Mouse (Mus musculus) c-Kit-positive CD71-negative TER-119-negative erythroid progenitor cells, embryonic 14.5 days (primary cell): Measurements from ENCODE around the gene Ednrb.
"Not testable (repeated sequence)": the region's sequence is repeated elsewhere in the genome, so short reads cannot be mapped to it uniquely, and the experiment has no call there.

Experiments
- DNase-seq: peaks from one replicate; pipeline ENCODE4 v3.0.0-alpha.2; 2013; ENCODE audit warnings: low read depth

Gene Ednrb

DNA sequence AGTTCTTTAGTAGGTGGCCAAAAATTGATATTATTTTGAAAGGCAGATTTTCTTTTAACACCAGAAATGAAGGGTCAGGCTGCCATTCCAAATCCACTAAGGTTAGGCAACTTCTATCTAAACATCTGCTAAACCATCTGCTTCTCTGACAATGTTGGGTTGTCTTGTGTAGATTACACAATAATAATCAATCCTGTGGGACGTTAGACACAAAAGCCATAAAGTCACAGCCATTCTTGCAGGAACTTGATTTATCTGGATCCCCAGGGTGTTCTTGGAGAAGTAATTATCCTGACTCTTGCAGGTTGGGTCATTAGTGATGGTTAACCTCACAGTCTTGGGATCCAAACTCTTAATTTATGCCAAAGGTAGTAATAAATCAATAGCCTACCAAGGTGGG lies 21.6 kb downstream of the Ednrb start:
- no peak for DNase-seq

DNA sequence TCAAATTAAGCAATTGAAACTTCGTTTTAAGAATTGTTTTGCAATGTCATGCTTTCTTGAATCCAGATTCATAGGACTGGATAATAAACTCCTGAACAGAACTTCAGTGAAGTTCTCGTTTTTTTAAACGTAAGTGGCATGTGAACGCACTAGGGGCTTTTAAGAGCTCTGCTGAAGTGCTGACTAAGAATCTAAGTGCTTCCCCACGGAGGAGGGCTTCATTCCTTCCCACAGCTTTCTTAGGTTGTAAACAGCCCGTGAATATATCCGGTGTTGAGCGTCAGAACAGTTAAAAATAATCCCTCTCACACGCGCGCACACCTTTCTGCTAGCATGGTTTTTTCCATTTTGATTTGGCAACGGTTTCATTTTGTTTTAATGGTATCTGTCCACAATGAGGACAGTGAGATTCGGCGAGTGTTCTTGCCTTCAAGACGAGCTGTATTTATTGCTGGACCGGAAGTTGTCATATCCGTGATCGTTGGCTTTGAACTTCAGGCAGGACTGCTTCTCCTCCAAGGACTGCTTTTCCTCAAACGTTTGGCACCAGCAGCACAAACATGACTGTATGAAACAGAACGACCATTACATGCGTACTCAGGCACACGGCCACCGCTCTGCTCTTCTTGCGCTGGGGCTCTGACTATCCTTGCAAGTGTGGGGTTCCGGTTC lies 27.4 kb downstream of the Ednrb start:
- no peak for DNase-seq

DNA sequence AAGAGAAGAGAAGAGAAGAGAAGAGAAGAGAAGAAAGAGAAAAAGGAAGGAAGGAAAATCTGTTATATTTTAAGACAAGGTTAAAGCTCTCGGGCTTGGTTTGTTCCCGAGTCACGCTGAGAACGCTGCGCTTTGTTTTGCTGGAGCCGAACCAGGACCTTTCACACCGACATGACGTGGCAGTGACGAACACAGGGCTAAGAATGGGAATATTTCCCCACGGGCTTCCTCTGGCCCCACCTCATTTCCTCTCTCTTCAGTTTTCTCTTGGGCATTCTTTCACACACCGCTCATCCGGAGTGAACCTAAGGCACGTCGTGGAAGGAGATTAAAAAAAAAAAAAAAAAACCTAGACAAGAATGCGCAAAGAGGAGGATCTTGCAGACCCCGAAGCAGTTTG lies 28.7 kb downstream of the Ednrb start:
- DNase-seq = no peak

DNA sequence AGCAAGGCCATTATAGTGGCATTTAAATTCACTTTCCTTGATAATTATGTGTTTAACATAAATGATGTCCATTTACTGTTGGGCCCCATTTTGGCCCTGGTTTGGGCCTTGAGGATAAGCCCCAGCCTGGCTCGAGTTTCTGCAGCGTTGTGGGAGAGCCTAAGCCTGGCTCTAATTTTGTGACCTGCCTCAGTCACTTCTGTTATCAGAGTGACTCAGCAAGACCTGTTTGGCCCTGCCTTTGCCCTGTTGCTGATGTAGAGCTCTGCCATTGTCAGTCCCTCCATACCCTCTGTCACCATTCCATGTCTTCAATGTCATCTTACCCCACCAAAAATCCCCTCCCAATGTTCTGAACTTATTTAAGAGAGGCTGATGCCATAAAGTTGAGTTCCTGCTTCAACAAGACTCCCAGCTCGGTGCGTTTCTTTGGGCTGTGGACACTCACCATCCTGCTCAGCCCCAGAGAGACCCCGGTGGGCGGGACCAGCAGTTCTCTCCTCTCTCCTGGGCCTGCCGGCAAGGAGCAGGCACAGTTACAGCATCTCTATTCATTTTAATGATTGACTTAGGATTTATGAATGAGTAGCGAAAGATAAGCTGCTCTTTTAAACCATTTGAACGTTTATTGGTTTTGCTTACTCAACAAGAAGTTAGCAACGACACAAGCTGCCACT lies 30.0 kb downstream of the Ednrb start:
- DNase-seq = no peak

DNA sequence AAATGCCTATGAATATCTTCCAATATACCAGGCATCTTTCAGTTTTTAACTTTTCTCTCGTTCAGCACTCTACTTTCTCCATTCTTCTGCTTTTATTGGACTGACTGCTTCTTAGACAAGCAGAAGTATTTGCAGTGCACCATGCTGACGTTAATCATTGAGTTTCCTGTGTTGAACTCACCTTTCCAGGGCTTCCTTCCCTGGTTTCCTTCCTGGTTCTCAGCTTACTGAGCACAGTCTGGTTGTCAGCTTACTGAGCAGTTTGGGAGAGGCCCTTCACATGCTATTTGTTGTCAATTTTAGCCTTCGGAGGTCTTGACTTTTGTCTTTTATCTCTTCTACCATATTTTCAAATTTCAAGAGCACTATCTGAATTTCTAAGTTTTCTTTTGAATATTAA lies 31.0 kb downstream of the Ednrb start:
- DNase-seq = no peak

DNA sequence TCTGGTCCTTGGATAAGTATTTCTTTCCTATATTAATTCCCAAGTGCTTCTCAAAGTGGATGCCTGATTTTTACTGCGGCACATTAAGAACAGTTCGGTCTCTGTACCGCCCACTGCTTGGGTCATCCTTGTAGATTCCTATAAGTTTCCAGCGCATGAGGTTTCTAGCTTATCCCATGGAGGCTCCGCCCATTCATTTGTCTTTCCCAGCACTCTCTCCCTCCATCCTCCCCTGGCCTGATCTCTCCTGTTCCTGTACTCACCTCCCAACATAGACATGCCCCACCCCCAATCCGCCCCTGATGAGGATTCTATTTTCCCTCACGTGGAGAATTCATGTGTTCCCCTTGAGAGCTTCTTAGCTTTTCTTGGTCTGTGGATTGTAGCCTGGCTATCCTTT lies 32.9 kb downstream of the Ednrb start:
- no peak for DNase-seq

DNA sequence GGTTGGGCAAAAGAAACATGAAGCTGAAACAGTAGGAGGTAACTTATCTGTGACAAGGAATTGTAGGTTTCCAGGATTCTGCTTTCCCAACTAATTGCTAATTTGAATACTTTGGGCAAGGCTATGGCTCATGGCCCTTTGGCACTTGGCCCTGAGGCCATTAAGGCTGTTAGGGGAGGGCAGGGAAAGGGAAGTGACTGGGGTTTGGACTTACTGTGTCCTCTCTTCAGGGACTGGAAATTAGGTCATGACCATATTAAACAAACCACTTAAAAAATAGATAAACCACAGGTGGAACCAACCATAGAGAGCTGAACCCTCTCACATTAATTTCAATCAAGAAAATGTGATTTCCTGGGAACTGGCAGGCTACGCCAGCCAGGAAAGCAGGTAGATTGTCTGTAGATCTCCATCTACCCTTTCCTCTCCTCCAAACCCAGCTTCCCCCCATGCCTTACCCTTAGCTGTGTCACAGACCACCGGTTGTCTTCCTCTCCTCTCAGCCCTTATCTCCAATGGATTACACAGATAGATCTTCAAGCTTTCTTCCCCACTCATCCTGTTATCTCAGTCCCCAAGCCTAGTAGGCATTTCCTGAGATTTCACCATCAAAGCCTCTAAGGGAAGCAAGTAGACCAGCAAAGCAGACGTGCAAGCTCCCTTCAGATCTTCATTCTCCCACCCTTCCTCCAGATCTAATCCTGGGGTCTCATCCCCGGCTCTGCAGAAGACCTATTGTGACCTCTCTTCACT lies 40.1 kb downstream of the Ednrb start:
- no peak for DNase-seq

DNA sequence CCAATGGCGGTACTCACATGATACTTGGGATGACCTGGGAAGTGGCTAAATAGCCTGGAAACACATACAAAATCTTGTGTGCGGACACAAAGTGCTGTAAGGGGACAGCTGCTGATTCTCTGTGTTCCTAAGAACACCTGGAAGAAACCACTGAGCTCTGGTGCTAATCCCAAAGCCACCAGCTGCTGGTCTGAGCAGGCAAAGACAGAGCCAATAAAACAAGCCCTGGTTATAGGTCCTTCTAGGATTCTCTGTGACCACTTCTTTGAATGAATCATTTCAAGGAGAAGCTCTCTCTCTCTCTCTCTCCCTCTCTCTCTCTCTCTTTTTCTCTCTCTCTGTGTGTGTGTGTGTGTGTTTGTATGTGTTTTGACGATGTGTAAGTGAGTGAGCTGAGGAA lies 47.1 kb downstream of the Ednrb start:
- no peak for DNase-seq

DNA sequence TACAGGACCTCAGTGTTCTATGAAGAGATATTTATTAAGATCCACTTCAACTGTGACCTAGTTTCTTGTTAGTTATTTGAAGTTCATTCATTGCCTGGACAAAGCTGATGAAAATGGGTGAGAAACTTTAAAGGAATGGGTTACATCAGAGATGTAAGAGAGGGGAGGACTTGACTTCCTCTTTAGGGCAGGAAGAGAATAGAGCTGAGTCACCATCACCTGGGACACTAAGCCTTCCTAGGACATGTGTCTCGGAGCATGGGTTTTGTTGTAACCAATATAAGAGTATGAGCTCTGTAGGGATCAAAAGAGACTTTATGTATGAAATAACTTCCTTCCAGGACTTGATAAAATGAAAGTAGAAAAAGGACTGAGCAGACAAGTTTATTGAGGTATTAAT lies 48.6 kb downstream of the Ednrb start:
- DNase-seq = no peak

DNA sequence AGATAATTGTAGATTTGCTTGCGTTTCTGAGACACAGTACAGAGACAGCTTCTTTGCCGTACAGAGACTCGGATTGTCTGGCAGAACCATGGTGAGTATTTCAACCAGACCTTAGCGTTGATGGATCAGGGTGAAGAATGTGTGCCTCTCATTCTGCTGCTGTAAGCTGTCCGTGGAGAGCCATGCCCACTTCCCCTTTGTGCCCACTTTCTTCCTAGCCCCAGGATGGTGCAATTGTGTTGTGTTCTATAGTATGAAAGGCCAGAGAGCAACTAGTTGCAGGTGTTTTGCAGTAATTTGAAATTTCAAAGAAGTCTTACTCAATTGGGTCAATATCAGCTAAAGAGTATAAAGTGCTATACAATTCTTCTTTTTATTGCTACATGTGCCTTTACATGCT lies 50.8 kb downstream of the Ednrb start:
- DNase-seq = no peak

DNA sequence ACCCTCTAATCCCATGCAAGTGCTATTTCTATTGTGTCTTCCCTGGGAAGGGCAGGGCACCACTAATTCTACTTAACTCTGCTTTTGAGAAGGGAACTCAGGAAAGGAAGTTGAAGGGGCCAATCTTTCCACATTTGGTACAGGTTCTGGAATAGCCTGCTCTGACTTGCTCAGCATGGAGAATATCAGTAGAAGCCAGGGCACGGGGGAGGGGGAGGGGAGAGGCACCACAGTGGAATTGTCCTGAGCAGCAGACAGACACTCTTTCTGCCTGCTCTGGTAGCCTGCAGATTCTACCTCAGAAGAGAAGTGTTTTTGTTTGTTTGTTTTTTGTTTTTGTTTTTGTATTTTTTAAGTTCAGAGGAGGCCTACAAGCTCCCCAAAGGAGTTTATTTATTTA lies 51.5 kb downstream of the Ednrb start:
- no peak for DNase-seq

DNA sequence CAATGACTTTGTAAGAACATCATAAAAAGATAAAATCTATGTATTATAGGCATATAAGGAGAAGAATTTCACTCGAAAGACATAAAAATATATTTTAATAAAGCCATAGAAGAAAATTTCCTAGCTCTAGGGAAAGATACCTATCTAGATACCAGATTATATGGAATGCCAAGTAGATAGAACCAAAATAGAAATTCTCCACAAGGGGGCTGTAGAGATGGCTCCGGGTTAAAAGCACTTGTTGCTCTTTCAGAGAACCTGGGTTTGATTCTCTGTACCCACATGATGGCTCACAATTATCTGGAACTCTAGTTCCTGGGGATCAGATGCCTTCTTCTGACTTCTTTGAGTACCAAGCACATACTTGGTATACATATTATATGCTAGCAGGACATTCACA lies 56.7 kb downstream of the Ednrb start:
- no peak for DNase-seq

DNA sequence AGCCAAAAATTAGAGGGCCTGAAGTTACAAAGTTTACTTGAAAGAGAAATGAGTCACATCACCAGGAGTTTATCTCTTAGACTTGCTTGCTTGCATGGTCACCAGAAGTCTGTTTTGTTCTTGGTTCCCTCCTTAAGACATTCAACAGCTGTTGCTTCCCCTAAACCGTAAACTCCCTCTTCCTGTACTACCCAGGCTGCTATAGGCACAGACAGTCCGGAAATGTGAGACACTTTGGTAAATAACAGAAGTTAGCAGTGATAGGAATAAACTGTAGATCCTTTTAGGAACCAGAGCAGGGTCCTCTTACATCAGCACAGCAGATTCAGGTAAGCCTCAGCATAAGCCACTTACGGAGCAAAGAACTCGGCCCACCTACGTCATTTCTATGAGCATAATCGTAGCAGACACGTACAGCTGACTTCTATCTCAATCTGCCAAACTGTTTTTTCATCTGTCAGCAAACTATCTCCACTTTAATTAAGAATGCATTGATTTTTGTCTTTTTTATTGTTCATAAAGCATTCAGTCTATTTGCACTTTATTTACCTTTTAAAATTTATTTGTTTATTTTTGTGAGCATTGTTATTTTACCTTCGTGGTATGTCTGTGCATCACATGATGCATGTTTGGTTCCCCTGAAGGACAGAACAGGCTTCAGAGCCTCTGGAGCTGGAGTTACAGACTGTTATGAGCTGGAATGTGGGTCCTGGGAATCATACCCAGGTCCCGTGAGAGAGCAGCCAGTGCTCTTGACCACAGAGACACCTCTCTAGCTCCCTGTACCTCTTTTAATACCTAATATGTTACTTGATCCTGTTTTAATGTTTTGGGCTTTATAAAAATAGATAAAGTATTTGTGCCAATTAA lies 58.9 kb downstream of the Ednrb start:
- DNase-seq = peak; percentile 33

DNA sequence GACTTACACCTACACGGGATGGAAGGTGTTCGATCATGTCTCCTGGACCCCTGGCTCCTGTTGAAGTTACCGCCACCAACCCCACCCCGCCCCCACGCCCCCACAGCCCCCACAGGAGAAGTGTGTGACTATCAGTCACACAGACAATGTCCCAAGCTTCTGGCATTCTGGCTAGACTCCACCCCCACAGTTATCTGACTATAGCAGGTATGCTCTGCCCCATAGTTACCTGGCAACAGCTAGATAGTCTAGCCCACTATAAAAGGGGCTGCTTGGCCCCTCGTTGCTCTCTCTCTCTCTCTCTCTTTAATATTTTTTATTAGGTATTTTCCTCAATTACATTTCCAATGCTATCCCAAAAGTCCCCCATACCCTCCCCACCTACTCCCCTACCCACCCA lies 63.9 kb downstream of the Ednrb start:
- DNase-seq = not testable (repeated sequence)

DNA sequence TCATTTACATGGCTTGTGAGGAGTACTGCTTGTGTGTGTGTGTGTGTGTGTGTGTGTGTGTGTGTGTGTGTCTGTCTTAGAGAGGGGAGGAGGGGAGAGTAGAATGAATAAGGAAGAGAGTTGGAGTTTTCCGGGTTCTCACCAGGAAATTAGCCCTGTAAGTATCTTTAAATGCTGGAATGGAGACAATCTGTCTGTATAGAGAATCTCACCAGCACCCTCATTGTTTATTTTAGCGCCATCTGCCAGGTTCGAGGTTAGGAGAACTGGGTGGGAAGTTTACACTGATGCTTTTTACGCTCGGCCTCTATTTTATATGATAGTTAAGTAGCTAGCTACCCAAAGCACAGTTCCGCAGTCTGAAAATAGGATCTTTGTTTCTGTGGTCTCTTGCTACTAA lies 64.9 kb downstream of the Ednrb start:
- no peak for DNase-seq

DNA sequence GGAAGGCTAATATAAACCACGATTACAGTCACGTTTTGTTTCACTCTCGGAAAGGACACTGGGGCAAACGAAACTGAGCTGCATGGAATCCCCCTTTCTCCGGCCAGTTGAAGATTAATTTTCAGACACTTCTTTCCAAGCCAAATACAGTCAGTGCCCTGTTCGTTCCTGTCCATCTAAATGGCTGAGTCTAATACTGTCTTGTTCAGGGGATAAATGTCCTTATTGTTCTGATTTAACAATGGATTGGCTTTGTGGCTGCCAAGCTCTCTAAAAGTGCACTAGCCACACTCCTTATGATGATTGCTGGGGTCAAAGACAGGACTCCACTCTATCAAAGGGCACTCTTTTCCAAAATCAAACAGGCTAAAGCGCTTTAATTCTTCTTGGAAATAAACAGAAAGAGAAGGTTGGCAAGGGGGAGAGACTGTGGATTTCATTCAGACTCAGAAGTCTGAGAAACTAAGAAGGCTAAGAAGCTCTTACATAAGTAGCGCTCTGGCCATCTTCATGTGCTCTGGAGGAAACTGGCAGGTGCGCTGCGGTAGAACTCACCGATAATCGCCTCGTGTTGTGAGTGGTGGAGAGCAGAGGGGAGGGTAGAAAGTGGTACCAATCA lies 65.6 kb downstream of the Ednrb start:
- no peak for DNase-seq

DNA sequence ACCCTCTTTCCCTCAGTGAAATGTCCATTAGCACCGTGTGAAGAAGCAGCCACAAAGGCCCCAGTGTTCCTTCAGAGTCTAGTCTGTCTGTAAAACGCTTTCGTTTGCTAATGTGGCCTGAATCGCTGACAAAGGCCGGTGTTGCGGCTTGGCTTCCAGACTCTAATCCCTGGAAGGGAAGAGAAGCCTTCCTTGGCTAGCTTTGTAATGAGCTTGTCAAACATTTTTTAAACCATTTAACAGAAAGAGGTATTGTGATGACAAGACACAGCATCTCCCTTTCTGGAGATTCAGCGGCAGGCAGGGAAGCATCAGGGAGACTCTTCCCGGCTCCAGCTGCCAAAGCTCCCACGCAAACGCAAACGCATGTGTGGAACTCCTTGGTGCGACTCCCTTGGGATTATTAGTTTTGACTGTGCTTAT lies 66.2 kb downstream of the Ednrb start:
- no peak for DNase-seq

DNA sequence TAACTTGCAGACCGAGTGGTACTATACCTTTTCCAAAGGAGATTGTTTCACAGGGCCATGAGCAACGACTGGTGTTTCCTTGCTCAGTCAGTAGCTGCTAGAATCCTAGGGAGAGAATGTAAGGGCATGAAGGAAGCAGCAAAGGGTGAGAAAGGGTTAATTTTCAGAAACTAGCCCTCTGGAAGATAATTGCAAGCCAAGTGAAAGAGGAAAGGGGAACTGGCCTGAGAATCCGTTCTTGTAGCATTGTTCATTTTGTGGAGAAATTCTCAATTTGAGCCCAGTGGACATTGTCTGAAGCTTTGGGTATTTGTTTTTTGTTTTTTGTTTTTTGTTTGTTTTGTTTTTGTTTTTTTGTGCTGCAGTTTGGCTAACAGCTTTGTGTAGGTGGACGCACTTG lies 66.8 kb downstream of the Ednrb start:
- no peak for DNase-seq

DNA sequence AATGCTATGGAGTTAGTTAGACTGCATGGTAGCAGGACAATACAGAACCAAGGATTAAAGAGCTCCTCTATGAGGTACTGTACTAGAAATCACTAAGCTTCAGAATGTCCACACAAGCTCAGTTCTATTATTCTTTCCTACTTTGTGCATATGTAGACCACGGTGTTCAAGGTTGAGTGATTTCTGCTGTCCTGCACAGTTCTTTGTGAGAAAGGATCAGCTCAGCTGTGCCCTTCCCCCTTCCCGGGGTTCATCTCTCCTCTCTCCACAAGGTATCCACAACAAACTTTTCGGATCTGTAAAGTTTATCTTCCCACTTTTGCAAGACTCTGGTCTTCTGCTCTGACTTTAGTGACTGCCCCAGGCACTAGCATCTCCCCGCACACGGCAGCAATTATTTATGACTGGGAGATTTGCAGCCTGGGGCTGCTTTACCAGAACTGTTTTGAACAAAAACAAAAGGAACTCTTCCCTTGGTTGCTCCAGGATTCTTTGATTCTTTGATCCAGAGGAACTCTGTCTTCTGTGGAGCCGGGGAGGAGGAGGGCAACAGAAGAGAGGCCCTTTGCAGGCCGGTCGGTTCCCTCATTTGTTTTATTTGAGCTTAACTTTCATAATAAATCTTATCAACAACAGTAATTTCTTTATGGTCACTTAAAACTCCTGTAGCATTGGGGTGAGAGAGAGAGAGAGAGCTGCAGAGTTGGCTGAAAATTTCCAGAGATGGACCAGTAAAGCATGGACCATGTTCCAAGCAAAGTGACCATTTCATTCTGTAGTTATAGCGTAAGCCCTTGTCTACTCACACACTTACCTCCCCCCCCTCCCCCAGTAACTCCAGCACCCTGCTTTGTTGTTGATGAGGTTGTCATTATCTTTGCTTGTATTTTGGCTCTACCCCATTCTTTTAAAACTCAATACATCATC lies 74.6 kb downstream of the Ednrb start:
- no peak for DNase-seq

DNA sequence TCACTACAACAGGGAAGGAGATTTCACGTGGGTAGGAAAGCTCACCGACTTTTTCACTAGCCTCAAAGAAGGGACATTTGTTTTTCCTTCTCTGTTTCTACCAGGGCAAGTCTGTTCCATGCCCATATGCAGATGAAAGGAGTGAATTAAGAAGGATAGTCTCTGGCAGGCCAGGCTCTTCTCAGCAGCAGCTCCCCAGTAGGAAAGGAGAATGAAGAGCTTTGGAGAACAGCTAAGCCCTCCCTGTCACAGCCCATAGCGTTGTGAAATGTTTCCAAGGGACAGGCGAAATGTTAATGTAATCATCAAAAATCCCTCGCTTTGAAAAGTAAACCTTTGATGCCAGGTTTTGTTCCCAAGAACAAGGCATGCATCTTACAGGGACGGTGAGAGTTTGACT lies 76.7 kb downstream of the Ednrb start:
- no peak for DNase-seq
